Mouse (Mus musculus) brain, embryonic 14.5 days (tissue): ENCODE results near the gene Klf17.

Experiments
- CTCF ChIP-seq: fragments of 200-500 bp; IDR thresholded peaks from 2 replicates; pipeline ENCODE4 v1.5.1; 2012; ENCODE audit warnings: inconsistent platforms, mild to moderate bottlenecking, moderate library complexity, borderline replicate concordance; ENCODE audit not compliant: insufficient read depth, insufficient read length; ENCODE audit errors: extremely low read depth
- POLR2A ChIP-seq: fragments of 200-500 bp; IDR thresholded peaks from 2 replicates; pipeline ENCODE4 v1.6.1; 2012; ENCODE audit warnings: mild to moderate bottlenecking, inconsistent platforms, borderline replicate concordance; ENCODE audit not compliant: poor library complexity, insufficient read depth, insufficient read length, severe bottlenecking; ENCODE audit errors: extremely low read depth

- TF ChIP-seq POLR2A (no peak), CTCF (no peak)
Measured at GRCm38 (mm10) chr4:117782908-117783307, 17.5 kb upstream of the Klf17 start.
